Mouse (Mus musculus): ENCODE data around the gene Mthfd1.

DNA sequence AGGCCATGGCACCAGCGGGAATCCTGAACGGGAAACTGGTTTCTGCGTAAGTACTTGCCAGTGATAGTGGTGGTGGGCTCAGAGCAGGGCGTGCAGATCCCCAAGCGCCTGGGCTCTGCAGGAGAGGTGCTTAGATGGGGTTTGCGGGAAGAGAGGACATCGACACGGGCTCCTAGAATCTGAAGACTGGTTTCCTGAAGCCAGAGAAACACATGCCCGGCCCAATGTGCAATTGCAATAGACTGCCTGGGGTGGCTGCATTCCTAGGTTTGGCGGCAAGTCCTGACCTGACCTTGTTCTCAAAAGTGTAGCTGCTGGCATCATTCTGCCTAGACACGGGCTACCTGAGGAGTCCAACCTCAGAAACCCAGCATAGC lies 389 bp downstream of the Mthfd1 start:
- TF ChIP-seq POLR2A (IDR thresholded peaks at IDR 0.05; ENCODE audit: control insufficient read depth, extremely low read depth, insufficient read depth, low read length, poor library complexity) (no peak), CTCF (IDR thresholded peaks at IDR 0.05; ENCODE audit: borderline replicate concordance, control insufficient read depth, extremely low read depth, insufficient read depth, low read length, poor library complexity) (no peak)
